Mouse (Mus musculus): ENCODE data around the gene Ass1. TPM values are rescaled to one million over a fixed set of nuclear protein-coding genes. Genes with fewer than 3 reads are reported as not detected.

The Ass1 gene
- total RNA-seq, 2 experiments from 2014 or later = 44.0 to 49.5 TPM

DNA sequence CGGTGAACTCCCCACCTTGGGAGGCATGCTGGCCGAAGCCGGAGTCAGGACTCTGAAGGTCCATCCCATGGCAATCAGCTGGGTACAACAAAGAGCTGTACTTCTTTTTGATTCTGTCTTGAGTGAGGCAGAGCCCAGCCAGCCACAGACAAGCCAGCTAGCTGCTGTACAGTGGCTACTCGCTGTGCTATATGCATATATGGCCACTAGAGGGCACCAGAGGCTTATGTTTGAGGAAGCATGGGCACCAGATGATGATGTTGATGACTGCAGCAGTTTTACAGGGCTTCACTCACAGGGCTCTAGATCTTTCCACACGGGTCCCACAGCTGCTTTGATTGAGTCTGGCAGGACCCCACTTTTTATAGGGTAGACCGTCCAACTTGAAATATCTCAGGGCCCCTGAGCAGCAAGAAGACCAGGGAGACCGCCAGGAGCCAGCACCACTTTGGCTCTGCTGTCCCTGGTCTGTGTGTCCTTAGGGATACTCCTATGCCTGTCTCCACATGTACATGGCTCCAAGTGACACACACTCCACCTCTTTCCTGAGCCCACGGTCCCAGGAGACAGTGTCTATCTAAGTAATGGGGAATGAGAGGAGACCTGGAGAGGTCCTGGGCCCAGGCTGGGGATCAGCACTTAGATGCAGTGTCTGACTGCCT, 13.0 kb downstream of the Ass1 start:
- peak; percentile 86 to 91 for DNase-seq (ENCODE audit: low spot score in 2 of 2)

DNA sequence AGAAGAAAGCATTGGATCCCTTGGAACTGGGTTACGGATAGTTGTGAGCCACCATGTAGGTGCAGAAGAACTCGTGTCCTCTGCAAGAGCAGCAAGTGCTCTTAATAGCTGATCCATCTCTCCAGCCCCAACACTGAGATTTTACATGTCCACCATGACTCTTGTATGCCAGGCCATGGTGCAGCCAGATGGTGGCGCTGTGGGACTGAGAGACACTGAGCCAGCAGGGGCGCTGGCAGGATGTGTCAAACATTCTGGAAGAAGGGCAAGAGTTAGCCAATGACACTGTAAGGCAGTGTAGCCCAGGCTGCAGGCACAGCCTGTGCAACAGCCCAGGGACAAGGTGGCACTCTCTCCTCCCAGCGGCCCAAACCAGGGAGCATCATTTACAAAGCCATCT, 14.2 kb downstream of the Ass1 start:
- peak; percentile 76 to 78 for DNase-seq (ENCODE audit: low spot score in 2 of 2)

DNA sequence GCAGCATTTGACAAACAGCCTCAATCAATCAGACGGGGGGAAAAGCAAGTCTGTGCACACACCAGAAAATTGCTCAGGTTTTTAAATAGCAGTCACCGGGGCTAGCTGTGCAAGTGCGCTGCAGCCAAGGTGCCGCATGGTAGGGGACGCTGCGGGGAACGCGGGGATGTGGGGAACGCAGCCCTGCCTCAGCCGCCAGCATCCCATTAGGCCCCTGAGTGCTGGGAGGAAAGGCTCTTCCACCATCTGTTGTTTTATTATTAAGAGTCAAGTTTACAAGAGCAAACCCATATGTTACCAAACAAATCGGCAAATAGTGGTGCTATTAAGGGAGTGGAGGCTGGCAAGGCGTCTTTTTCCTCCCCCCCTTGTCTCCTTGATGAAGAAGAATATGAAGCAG, 19.2 kb downstream of the Ass1 start:
- no peak for DNase-seq (ENCODE audit: low spot score in 2 of 2)

DNA sequence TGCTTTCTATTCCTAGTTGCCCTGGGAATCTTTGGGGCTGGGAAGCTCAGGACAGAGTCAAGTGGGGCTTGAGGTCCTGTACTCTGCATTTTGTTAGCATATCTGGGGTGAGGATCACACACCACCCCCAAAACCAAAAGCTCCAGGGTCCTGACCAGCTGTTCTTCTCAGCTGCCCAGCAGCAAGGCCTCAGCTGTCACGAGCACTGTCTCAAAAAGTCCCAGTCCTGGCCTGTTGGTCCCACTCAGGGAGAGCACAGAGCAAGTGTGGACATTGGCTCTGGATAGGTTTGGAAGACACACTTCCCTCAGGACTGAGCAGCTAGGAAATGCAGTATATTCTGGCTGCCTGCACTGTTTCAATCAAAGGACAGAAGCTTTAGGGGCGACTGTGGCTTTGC, 20.5 kb downstream of the Ass1 start:
- DNase-seq (ENCODE audit: low spot score in 2 of 2) = no peak

DNA sequence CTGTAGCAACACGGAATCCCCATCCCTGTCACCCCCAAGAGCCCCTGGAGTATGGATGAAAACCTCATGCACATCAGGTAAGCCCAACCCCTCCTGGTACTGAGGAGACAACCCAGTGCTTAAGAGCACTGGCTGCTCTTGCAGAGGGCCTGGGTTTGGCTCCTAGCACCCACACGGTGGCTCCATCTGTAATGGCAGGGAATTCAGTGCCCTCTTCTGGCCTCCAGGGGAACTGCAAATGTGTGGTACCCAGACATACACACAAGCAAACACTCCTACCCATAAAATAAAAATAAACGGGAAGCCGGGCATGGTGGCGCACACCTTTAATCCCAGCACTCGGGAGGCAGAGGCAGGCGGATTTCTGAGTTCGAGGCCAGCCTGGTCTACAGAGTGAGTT, 22.3 kb downstream of the Ass1 start:
- no peak for DNase-seq (ENCODE audit: low spot score in 2 of 2)

DNA sequence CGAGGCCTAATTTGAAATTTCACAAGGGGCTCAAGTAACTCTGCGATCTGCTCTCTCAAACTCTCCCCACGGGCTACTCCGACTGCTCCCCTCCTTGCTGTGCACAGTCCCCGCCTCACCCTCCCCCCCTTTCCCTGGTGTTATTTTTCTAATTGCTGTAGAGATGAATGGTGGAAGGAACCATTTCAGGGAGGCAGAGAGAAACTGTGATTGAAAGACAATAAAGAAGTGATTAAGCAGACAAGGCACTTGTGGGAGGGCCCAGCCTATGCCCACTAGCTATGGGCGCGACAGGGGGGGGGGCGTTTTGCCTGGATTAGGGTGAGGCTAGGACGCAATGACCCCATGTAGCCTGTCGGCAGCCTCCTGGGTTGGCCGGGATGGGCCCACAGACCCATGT, 23.2 kb downstream of the Ass1 start:
- DNase-seq (ENCODE audit: low spot score in 2 of 2) = no peak

DNA sequence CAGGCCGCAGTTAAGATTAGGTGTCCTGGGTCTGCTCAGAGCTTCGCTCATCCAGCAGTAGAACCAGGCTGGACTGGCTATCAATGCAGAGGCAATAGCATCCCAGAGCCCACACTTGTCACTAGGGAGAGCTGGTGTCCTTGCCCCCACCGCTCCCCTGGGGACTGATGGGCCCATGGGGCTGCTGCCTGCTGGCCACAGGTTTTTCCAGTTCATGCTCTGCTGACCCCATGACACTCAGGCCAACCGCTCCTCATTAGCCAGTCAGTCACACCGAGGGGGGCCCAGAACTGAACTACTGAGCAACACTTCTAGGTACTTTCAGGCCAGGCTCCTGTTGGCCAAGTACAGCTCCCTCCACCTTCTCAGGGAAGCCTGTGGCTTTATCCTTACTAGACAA, 24.3 kb downstream of the Ass1 start:
- DNase-seq (ENCODE audit: low spot score in 2 of 2) = no peak

DNA sequence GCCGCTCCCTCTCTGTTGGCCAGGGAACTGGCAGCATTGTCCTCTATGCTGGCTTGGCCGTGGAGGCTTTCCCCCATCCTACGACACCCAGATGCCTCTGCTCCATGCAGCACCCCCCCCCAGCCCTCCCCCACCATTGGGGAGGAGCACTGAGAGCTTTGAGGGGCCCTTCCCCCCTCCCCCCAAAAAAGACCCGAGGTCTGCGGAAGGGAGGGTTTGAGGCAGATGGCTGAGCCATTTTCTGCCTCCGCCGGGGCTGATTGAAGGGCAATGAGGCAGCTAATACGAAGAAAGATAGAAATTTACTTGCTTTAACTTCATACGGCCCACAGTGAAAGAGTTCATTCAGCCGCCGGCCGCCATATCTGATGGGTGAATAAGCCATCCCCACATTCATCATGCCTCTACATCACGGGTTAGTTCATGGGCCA, 25.1 kb downstream of the Ass1 start:
- DNase-seq (ENCODE audit: low spot score in 2 of 2) = no peak

DNA sequence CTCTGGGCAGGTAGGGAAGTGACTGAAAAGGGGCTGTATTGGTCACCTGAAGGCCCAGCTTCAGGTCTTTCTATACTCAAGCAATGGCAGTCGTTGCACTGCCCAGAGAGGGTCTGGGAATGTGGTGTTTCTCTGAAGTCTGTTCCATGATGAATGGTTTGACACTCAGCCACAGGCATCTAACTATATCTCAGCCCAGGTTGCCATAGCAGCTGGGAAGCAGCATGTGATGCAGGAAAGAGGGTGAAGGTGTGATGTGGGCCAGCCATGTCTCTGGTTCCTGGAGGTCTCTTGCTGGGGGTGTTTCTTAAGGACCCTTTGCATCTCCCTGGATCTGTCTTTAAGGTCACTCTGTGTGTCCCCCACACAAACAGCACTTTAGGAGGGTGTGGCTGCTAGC, 26.1 kb downstream of the Ass1 start:
- peak; percentile 20 to 23 for DNase-seq (ENCODE audit: low spot score in 2 of 2)

DNA sequence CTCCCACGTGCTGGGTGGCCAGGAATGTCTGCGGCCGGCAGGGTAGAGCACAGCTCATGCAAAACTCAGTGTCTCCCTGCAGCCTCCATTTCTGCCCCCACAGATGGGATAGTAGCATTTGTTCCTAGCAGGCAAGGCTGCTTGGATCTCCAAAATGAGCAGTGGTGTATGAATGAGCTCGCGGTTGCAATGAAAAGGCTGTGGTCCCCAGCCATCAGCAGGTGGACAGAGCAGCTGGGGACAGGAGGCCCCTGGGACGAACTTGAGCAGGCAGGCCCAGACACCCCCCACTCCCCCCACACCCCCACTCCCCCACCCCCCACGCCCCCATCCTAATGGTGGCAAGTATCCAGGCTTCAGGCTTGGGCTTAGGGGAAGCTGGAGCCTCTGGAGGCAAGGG, 27.1 kb downstream of the Ass1 start:
- DNase-seq (ENCODE audit: low spot score in 2 of 2) = peak in 1 of 2 experiments; percentile 36

DNA sequence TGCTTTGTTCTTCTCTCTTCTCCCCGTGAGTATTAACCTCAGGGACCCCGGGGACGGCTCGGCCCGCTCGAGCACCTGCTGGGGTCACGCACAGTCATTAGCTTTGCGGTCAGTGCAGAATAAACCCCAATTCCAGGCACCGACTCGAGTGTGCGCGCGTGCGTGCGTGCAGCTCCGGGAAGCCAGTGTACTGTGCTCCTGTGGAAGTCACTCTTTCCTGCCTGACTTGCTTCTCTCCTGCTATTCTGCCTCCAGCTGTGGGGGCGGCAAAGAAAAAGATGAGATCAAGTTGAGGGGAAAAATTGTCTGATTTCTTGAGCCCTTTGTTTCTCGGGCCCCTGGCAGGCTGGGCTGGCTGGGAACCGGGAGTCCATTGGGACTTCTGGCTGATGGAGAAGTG, 27.6 kb downstream of the Ass1 start:
- peak; percentile 30 to 41 for DNase-seq (ENCODE audit: low spot score in 2 of 2)

DNA sequence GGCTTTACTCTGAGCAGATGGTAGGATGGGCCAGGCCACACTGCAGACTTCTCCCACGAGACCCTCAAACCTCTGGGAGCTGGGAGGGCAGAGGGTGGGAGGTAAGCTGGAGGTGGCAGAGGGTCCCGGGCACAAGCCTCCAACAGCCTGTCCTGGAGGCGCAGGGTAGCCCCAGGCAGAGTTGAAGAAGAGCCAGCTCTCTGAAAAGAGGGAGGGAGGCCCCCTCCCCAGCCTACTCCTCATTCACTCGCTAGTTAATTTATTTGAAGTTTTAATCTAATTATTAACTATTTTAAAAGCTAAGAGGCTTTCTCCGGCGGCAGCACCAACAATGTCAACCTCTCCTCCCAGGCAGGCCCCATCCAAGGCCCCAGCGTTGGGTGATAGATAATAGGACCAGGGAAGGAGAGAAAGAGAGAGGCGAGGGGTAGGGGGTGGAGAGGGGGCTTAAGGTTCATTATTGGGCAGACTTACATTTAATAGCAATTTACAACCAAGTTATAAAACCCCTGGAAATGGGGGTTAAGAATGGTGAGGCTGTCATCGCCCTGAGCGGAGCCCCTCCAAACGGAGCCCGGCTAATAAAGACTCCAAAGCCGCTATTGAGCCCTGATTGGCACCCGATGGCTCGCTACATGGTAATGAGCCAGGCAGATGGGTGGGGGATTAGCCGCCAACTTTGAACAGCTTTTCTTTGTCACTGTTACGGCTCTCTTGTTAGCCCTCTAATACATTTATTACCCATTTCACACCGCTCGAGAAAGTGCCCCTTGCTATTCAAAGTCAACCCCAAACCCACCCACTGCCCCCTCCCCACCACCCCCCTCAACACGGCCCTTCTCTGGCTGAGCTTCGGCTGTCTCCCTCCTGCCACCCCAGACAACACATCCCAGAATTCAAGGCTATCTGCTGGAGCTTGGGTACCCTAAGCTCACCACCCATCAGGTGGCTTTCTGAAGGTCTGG, 29.6 kb downstream of the Ass1 start:
- no peak for DNase-seq (ENCODE audit: low spot score in 2 of 2)

DNA sequence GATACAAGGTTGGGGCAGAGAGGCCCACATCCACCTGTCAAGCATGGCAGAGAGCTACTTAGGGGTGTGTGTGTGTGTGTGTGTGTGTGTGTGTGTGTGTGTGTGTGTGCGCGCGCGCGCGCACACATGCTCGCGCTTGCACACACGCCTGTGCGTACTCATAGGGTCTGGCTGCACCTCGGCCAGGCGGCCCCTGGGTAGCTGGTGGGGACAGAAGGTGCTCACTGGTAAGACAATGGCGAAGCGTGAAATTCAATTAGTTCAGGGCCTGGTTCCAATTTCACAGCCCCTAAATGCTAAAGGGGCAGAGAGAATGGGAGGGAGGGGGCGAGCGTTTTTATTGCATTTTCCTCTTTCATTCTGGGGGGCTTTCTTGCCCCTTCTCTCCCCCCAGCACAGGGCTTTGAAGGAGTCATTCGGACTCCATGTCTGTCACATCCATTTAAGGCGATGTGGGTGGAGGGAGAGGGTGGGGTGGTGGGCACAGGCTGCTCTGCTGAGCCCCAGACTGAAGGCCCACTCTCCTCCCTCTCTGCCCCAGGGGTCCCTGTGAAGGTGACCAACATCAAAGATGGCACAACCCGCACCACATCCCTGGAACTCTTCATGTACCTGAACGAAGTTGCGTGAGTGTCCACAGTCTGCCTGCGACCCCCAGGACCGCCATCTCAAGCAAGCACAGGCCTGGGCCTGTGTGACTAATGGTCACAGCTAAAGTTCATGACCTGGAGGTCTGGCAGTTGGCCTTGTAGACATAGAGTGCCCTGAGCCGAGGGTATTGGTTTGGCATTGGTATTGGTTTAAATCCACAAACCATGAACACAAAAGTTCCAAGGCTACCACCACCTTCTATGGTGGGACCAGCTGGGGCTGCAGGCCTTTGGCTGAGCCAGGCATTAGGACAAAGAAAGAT, 30.5 kb downstream of the Ass1 start:
- DNase-seq (ENCODE audit: low spot score in 2 of 2) = no peak

DNA sequence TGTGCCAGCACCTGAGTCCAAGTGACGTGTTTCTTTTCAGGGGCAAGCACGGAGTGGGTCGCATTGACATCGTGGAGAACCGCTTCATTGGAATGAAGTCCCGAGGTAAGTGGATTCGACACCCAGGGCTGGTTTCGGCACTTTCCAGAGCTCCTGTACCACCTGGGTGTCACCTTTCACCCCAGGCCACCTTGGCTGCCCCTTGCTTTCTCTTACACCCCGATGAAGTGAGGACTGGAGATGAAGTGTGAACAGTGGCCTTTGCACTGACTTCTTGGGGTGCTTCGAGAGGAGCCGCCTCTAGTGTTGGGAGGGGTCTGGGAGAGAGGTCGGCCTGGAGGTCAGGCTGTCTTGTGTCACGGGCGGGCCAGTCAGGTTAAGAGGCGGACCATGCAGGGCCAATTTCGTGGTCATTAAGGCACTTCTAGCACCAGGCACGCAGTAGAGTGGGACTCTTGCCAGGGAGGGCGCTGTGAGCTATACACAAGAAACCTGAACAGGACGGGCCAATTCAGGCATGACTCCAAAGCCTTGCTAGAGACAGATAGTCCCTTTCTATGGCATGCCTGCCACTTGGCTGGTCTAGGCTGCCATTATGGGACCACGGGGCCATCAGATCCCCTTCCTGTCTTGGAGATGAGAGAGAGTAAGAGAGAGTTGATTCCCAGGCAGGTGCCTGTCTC, 31.6 kb downstream of the Ass1 start:
- DNase-seq (ENCODE audit: low spot score in 2 of 2) = no peak

DNA sequence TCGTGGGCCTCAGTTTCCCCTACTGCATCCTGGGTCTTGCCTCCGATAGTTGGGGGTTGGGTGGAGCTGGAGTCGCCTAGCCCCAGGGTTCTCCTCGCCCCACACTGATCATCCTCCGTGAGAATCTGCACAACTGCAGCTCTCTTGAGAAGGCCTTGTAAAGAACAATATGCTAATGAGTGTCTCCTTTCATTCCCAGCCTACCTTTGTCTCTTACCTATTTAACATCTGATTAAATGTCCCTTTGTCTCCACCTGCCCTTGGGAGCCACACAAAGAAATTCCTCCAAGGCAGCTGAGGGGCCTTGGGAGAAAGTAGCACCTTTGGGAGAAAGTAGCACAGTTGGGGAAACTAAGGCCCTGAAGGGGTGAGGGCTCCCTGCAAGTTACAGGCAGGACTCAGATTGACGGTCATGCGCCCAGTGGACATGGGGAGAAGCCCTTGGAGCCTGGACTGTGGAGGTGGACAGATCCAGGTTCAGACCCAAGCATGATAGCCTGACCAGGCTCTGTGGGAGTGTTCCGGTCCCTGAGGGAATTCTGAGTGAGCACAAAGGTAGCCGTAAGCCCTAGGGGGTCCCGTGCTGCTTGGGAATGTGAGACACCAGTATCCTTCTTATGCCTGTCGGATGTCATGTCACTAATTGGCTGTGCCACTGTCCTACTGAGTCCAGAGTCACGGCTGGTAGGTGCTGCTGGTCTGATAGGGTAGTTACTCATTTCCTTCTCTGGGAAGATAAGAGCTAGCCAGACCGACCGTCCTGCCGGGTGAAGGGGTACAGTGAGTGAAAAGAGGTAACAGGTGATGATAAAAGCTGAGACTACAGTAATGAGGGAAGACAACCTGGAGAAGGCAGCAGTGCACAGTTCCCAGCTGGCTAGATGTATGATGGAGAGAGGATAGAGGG, 32.9 kb downstream of the Ass1 start:
- no peak for DNase-seq (ENCODE audit: low spot score in 2 of 2)

DNA sequence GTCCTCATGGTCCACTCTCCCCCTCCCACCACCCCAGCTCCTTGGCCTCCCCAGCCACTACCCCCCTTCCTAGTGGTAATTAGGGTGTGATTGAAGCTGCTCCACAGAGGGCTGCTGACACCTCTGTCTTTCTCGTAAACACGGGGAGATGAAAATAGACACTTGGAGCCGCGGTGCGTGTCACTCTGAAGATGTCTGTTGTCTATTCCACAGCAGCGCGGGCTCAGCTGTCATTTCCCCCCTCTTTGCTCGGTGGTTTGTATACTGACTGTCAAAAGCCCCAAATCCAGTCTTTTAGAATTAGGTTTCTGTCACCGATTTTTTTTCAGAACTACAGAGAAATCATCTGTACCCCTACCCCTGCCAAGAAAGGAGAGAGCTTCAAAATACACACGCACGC, 35.5 kb downstream of the Ass1 start:
- DNase-seq (ENCODE audit: low spot score in 2 of 2) = no peak

DNA sequence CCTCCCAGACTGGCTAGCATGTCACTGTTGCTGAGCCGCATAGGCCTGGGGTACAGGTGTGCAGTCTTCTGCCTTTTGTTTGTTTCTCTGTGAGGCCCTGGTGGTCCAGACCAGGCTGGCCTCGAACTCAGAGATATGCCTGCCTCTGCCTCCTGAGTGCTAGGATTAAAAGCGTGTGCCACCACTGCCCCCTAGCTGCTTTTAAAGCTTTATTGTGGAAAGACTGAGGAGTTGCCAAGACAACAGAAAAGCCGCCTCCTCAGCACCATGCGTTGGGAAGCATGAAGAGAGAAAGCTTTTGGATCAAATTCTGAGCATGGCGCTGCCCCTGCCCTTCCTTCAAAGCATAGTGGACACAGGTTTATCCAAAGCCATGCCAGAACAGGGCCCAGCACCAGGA, 38.8 kb downstream of the Ass1 start:
- DNase-seq (ENCODE audit: low spot score in 2 of 2) = no peak

DNA sequence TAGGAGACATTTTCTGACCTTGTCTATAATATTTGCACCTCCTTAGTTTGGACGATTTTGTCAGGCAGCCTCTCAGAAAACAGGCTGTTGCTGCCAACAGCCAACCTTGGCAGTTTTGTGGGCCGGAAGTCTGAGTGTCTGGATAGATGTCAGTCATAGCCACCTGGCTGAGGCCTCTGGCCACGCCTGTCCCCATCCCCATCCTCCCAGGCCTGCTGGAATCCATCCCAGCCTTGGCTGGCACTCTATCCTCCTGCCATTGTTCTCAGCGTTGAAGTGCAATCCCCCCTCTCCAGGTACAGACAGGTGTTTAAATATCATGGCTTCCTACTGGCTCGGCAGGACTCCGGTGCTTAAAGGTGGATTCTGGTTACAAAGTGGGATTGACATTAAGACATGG, 41.3 kb downstream of the Ass1 start:
- no peak for DNase-seq (ENCODE audit: low spot score in 2 of 2)

DNA sequence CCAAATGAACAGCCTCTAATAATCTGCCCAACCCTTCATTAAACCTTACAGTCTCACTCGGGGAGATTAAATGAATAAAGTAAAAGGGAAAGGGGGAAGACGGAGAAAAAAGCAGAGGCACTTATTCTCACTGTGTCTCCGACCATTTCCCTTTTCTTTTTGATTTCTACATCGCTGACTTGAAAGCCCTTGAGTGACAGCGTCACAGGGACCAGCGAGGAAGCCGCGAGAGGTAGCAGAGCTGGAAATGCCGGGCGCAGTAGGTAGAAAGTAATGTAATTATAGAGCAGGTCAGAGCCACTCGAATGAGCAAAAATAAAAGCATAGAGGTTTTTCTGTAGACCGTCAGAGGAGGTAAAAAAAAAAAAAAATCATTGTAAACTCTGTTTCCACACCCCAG, 46.5 kb downstream of the Ass1 start:
- no peak for DNase-seq (ENCODE audit: low spot score in 2 of 2)

DNA sequence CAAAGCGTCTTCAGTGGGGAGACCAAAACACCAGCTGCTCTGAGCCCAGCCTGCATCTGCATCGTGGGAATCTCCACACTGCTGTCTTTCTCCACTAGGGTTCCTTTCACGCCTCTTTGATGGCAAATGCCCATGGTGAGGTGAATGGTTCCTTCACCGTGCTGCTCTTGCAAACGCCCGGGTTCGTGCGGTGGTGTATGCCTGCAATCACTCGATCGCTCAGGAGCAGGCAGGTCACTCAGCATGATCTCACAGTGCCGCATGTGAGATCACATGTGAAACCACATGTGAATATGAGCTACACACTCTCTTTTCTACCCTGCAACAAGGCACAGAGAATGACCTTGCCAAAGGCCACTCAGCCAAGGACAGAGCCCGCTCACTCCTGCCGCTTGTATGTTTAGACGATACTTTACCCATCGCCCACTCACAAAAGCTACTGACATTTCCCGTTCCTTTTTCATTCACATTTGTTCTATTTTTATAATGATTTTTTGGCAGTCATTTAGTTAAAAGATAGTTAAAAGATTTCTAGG, 51.9 kb downstream of the Ass1 start:
- no peak for DNase-seq (ENCODE audit: low spot score in 2 of 2)

All from left cerebral cortex, adult 18-20 months (tissue).